Mouse (Mus musculus) cerebellum, adult 8-10 months (tissue): ENCODE measurements around the gene Igf2bp2.

Source experiments
- DNase-seq: peaks from one replicate; pipeline ENCODE4 v3.0.0; 2022

The Igf2bp2 gene

DNA sequence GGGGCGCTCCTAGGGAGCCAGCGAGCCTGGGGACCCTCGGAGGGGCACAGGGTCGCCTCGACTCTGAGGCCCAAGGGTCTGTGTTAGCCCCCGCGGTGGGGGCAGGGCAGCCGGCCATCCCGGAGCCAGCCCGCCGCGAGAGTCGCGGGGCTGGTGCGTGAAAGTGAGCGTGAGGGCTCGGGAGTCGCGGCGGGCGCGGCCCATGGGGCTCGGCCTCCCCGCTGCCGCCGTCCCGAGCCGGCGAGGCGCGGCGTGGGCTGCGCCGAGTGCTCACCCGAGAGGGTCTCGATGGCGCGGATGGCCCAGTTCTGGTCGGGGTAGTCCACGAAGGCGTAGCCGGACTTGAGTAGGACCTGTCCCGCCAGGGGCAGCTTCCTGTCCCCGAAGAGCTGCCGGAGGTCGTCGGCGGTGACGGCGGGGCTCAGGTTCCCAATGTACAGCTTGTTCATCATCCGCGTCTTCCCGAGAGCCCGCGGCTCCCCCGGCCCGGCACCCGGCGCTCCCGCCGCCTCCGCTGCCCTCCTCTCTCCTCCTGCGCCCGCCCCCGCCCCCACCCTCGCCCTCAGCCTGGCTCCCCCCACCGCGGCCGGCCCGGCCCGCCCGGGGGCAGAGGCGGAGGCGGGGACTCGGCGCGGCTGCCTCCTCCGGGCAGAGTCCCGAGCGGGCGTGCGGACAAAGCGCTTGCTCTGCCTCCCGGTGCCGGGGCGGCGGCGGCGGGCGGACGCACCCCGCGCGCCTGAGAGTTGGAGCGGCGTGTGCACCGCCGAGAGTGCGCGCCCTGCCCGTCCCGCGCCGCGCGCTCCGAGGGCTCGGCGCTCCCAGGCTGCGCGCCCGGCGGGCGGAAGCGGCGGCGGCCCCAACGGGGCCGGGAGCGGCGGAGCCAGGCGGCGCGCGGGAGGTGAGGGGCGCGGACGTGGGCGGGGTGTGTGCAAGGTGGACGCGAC lies at the start of gene Igf2bp2:
Gene Igf2bp2 (minus strand): TSS at position 788 of the 944 bp plus-strand sequence.
- DNase-seq = no peak

DNA sequence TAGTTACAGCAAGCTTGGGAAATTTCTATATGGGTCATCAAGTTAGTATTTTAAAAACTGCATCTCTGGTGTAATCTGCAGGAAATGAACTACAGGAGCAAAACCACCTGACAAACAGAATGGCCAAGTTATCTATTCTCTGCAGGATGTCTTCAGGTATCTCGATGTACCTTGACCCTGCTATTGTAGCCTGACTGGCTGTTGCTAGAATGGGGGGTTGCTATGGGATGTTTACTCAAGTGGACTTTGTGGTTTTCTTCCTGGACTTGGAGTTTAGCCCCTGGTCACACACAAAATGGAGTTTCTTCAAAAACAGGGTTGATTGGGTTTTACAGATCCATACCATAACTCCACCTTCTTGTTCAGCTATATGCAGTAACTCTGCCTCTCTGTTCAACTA lies 40.4 kb upstream of the Igf2bp2 start:
- DNase-seq = no peak

DNA sequence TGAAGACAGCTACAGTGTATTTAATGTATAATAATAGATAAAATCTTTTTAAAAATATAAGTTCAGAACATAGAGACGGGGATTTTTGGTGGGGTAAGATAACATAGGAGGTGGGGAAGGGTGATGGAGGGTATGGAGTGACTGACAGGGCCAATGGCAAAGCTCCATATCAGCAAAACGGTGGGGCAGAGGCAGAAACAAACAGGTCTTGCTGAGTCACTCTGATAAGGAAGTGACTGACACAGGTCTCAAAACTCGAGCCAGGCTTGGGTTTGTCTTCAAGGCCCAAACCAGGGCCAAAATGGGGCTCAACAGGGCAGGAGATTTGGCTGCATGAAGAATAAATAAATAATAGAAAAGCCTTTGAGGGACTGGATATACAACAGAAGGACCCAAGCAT lies 38.8 kb upstream of the Igf2bp2 start:
- no peak for DNase-seq

DNA sequence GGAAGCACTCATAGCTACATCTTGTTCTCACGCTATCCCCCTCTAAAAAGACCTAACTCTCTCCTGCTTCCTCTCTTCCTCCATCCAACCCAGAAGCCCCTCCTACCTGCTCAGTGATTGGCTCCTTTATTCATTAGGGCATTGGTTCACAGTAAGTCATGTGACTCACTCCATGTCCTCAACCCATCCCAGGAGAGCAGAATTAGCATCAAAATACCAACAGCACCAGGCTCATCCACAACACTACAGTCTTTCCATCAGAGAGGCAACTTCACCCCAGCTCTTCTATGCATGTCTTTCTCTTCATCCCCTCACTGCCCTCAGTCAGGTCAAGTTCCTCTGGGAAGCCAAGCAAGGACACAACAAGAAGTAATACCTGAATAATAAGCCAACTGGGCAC lies 37.4 kb upstream of the Igf2bp2 start:
- DNase-seq = no peak

DNA sequence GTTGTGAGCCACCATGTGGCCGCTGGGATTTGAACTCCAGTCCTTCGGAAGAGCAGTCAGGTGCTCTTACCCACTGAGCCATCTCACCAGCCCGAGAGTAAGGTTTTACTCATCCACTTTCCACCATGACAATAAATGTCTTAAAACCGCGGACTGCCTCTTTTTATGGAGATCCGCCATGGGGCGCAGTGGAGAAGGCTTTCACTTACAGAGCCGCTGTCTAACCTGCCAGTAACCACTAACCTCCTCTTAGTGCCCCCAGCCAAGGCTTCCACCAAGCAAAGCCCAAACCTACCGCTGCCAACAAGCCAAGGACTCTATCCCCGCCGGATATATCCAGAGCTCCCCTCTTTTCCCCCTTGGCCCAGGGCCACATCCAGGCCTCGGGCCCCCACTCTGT lies 24.3 kb upstream of the Igf2bp2 start:
- no peak for DNase-seq

DNA sequence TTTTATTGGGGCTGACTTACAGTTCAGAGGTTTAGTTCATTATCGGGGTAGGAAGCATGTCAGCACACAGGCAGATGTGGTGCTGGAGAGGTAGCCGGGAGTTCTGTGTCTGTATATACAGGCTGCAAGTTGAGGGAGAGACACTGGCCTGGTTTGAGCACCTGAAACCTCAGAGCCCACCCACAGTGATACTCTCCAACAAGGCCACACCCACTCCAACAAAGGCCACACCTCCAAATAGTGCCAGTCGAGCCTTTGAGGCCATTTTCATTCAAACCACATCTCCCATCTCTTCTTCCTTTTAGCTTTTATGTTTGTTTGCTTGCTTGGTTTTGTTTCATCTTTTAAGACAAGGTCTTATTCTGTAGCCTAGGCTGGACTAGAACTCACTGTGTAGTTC lies 22.3 kb upstream of the Igf2bp2 start:
- no peak for DNase-seq

DNA sequence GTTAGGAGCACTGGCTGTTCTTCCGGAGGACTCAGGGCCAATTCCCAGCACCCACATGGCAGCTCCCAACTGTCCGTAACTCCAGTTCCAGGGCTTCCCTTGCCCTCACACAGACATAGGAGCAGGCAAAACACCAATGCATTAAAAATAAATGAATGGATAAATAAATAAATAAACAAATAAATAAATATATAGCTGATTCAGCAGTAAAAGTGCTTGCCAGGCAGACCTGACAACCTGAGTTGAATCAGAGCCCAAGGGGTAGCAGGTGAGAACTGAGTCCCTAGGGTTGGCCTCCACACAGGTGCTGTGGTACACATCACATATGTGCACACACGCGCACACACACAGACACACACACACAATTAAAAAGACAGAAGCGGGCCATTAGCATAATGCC lies 21.0 kb upstream of the Igf2bp2 start:
- DNase-seq = no peak

DNA sequence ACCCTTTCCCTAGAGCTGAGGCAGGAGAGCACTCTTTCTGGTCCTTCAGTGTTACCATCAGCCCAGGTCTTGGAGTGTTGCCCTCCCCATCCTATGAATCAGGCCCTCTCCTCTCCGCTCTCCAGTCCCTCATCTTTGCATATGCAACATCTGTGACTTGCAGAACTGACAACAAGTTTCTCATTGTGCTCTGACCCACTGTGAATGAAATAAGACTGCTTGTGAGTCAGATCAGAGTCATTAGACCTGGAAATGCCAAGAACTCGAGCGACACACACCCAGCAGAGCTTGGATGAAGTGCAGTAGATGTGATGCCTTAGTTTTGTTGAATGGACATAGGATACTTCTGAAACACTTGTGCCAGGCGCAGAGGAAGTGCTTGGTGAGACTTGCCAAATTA lies 19.2 kb upstream of the Igf2bp2 start:
- no peak for DNase-seq

DNA sequence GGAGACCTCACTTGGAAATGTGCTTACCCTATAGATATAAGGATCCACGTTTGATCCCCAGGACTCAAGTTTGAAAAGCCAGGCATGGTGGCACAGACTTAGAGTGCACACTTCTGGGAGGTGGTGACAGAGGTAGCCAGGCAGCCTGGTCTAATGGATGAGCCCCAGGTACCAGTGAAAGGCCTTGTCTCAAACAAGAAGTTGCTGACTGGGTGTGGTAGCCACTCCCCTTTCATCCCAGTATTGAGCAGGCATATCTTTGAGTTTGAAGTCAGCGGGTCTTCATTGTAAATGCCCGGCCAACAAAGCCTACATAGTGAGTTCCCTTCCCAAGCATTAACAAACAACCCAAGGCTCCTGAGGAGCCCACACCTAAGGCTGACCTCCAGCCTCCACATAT lies 15.7 kb upstream of the Igf2bp2 start:
- DNase-seq = no peak

DNA sequence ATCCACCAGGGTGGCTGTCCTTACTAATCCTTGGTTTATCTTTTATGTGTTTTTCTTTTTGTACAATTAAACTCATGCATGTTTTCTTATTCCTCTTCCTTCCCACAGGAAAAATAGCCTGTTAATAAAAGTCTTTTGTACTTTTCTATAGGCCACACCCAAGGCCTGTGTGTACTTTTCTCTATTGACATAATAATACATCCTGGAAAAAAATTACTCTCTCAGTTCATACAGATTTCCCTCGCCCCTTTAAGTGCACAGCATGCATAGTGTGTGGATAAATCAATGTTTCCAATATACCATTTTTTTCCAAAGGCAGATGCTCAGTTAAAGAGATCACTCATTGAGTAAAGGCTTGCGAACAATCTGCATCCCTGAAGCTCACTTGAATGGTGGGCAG lies 14.9 kb upstream of the Igf2bp2 start:
- no peak for DNase-seq

DNA sequence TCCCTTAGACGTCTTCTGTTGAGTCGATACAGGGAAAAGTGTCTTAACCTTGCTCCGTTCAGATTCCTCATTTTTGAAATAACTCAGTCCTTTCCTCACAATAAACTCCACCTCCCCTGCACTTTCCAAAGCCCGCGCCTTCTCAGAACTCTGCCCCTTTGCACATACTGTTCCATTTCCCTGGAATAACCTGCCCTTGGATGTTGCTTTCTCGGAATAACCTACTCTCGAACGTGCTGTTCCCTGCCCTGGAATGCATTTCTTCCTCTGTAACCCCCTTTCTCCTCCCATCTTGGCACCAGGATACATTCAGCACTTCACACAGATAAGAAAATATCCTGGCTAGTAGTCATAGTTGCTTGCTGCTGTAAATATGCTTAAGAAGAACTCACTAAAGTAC lies 5.6 kb upstream of the Igf2bp2 start:
- no peak for DNase-seq

DNA sequence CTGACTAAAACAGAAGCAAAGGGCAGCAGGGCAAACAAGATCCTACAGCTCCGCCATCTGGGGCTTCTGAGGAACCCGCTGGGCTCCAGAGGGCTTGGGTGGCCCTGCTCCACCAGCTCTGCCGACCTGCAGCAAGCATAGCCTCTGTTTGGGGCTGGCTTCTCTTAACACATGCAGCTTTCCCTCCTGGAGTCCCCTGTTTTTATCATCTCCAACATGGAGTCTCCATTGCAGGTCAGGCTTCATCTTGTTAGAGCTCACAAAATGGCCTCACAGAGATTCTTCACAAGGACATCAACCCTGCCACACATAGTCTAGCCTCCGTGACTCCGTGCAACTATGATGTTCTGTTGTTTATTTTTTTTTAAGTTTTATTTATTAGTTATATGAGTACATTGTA lies 2.5 kb upstream of the Igf2bp2 start:
- DNase-seq = no peak

DNA sequence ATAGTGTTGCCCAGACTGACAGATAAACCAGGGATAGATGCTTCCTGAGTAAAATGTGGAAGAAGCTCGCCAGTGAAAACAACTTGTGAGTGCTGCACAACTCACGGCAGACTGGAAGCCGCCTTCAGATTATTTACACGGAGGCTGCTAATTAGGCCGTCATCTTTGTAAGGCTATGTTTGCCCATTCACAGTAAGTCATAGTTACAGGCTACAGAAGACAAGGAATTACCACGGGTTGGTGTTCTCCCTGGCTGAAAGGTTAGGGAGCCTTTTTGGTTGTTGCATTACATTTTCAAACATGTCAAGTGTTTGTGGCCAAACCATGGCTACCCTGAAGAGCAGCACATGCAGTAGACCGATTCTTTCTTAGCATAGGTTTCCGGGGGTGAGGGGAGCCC lies 1.3 kb upstream of the Igf2bp2 start:
- DNase-seq = no peak

DNA sequence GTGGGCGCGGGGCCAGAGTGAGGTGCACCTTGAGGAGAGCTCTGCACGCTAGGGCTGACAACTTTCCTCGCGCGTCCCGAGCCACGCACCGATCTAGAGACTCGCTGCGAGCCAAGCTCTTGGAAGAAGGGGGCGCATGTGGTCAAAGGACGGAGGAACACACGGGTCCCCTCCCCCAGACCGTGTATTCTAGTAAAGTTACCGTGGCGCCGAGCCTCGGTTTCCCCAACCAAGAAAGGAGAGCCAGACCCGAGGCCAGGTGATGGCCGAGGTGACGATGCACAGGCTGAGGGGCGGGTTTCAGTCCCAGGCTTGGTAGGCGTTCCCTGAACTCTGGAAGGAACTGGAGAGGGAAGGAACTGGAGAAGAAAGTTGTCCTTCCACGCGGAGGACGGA lies 355 bp upstream of the Igf2bp2 start:
- DNase-seq = no peak

DNA sequence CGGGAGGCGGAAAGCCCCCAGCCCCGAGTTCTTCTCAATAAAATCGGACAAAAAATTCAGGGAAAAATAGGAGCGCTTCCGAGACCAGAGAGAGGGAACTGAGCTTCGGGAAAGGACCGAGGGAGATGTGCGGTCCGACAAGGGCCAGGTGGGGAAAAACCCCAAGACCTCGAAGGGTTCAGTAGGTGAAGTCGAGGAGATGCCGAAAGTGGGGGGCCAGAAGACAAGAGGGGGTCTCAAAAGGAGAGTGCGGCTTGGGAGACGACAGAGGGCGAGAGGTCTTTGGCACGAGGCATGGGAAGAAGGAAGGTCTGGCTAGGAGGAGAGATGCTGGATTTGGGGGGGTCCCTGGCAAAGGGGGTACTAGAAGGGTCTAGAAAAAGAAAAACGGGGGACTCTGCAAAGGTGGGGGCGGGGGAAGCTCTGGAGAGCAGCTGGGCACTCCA lies 1.0 kb downstream of the Igf2bp2 start:
- no peak for DNase-seq

DNA sequence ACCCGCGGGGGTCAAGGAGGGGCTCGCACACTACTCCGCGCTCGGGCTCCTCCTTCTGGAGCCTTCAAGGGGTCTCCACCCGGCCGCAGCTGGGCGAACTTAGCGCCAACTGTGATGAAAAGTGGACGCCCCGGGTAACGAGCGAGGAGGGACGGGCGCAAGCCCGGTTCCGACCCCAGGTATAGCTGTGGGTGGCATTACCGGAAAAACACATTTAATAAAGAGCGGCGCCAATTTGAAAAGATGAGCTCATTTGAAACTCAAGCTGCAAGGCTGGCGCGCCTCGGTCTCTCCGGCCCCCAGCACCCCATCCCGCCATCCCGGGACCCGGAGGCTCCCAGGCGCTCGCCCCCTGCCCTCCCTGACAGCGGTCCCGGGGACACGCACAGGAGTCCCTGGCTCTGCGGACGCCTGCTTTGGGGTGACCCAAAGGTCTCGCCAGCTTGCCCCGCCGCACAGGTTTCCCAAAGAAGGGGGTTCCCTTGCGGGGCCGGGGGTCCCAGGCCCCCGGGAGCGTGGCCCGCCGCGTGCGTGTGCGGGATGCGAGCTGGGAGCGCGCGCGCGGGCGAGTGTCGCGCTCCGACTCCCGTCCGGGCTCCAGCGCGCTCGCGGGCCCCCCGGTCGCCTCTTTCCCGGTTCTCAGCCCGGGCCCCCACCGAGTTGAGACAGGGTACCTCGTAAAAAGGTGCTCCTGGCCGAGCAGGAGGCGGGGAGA lies 1.6 kb downstream of the Igf2bp2 start:
- no peak for DNase-seq

DNA sequence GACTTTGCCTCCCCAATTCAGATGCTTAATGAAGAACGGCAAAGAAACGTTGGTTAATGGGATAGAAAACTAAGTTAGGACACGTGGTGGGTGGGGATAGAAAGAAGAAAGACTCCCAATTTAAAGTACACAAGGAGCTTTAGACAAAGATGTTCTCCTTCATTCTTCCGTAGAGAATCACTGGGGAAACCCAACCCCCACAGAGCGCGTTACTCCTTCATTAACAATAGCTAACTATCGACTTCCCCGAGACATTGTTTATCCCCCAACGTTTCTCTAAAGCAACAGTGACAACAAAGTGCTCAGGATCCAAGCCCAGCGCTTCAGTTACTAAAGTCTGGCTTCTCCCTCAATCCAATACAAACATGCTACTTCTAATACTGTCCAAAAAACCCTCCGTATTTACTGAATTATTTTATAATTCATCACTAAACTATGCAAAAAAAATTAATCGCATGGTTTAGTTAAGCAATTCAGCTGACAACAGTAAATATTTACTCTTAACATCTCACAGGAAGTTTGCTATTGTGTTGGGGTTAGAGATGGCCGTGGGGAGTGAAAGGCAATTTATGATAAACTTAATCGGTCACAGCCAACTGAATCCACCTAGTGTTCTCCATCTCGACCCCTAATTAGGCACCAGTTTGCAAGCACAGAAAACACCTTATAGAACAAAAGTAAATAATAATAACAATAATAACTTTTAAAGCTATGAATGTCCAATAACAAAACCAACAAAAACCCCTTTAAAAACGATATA lies 2.5 kb downstream of the Igf2bp2 start:
- DNase-seq = no peak

DNA sequence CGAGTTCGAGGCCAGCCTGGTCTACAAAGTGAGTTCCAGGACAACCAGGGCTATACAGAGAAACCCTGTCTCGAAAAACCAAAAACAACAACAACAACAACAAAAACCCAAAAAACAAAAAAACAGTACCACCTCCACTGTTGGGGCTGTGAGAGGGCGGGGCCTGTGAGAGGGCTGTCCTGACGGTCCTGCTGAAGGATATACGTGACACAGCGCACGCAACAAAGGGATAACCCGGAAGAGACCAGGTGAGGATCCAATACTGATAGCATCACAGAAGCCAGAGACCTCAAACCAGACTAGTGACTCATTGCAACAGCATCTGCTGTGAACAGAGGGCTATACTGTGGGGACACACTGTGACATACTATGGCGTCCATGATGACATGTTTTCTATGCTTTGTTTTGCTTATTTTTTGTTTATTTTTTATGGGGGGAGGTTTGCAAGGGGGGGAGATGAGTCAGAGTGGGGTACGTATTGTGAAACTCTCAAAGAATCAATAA lies 10.1 kb downstream of the Igf2bp2 start:
- DNase-seq = no peak

DNA sequence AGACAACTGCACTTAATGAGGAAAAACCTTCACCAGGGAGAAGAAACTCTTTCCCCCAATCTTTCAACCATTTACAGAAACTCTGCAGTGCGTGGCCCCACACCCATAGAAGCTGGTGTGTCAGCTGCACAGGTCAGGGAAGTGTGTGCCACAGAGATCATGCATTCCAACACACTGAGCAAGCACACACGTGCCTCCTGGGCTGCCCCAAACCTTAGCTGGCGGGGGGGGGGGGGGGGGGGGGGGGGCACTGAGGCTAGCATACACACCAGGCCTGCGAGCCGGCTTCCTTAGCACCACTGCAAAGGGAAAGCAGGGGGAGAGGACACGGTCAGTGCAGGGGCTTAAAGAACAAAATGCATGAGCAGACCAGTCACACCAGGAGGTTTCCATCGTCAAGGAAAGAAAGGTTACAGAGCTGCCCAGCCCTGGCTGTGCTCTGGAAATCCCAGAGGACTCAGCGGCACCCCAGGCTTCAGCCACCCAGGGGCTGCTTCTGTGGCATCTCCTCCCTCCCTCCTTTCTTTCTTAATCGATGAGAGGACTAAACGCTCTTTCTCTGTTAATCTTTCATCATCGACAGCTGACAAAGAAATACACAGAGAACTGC lies 11.3 kb downstream of the Igf2bp2 start:
- DNase-seq = no peak

DNA sequence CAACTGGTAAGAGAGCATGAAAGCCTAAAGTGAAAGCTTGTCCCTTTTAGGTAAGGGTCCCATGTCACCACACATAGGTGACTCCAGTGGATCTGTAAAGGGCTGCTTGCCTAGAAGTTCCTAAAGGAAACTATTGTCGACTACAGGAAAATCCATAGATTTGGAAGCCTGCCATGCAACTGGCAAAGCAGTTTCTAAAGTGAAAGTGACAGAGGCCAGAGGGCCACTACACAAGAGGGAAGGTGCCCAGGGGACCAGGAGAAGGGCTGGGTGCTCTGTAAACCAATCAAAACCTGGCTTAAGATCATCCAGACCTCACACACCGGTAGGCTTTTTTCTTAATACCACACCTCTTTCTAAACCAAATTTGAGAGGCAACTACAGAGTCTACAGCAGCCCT lies 12.7 kb downstream of the Igf2bp2 start:
- no peak for DNase-seq

DNA sequence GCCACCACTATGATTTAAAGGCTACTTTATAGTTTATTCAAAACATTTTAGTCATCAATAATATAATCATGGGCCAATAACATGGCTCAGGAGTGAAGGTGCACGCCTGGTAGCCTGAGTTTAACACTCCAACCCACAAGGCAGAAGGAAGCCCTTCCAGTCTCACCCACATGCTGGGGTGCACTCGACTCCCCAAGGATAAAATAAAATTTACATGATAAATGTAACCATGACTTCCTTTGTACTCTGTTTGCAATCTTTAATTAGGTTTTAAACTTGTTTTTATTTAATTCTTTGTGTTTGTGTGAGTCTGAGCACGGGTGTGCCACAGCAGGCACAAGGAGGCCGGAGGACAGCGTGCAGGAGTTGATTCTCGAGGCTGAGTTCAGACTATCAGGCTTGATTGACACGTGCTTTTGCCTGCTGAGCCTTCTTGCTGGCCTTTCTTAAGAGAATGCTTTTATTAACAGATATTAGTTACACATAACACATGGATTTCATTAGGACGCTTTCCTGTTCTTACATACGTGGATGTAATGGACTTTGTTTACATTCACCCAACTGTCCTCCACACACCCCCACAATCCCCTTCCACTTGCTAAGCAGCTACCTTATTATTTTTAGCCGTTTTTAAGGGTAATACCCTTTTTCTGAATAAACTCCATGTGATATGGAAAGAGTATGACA lies 13.3 kb downstream of the Igf2bp2 start:
- DNase-seq = no peak

DNA sequence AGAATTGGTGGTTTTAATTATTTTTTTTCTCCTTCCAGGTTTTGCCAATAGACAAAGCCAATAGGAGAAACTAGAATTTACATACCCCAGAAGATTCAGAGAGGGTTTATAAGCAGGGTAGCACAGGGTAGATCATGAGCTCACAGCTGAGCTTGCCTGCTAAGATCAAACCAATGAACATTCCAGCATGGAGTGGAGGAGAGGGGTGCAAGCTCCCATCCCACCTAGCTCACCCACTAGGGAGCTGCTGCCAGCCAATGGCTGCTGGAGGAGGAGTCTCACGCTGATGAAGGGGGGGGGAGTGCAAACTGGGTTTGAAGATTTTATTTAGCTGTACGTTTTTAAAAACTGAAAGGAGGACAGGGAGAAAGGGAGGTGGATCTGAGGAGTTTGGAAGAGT lies 14.0 kb downstream of the Igf2bp2 start:
- no peak for DNase-seq
